Comparison of ENCODE assay signal across 19 mouse cellular contexts in genomic region chr2:116718637-116719036, GRCm38 (mm10).
DNase-seq lines count a peak whose midpoint lies in the region; ATAC-seq lines count a peak whose summit lies in the region.
"Had no signal": no experiment of that assay in that cellular context is flagged by ENCODE, and none has a peak within 500 bp of the region (broad histone marks: within the 10 kb centered on the region; RNA-seq: fewer than 3 reads in every experiment).

No protein-coding gene starts in this region.

- no peak overlapping the region for H3K4me3 ChIP-seq in kidney, embryonic 16.5 days (ENCODE audit: low read length)
- H3K4me3 ChIP-seq: gastrocnemius, adult 2 months; heart, embryonic 15.5 days; hindbrain, embryonic 12.5 days; limb, embryonic 15.5 days; neural tube, embryonic 12.5 days had no signal

- no peaks in the 10 kb centered on the region for H3K36me3 ChIP-seq in kidney, embryonic 16.5 days (ENCODE audit: insufficient read depth, low read length)
- H3K36me3 ChIP-seq: heart, embryonic 15.5 days; hindbrain, embryonic 12.5 days; limb, embryonic 15.5 days; neural tube, embryonic 12.5 days had no signal

- no peak for ATAC-seq in kidney, embryonic 16.5 days (ENCODE audit: low FRiP score, low TSS enrichment)
- ATAC-seq: inflammation-experienced regulatory T-cells, adult 6 months had no signal

- no peaks in the 10 kb centered on the region for H3K9me3 ChIP-seq in kidney, embryonic 16.5 days (ENCODE audit: low read length)
- H3K9me3 ChIP-seq: heart, embryonic 15.5 days; hindbrain, embryonic 12.5 days; limb, embryonic 15.5 days; neural tube, embryonic 12.5 days had no signal

- no peaks in the 10 kb centered on the region for H3K4me1 ChIP-seq in kidney, embryonic 16.5 days (ENCODE audit: insufficient read depth, low read length)
- H3K4me1 ChIP-seq: heart, embryonic 15.5 days; hindbrain, embryonic 12.5 days; limb, embryonic 15.5 days; neural tube, embryonic 12.5 days had no signal

- no peaks in the 10 kb centered on the region for H3K27me3 ChIP-seq in kidney, embryonic 16.5 days (ENCODE audit: insufficient read depth, low read length)
- H3K27me3 ChIP-seq: heart, embryonic 15.5 days; hindbrain, embryonic 12.5 days; limb, embryonic 15.5 days; neural tube, embryonic 12.5 days had no signal

- H3K4me2 ChIP-seq in kidney, embryonic 16.5 days (replicated peaks; ENCODE audit: low read depth, low read length) = no peak overlapping the region
- H3K4me2 ChIP-seq: heart, embryonic 15.5 days; hindbrain, embryonic 12.5 days; limb, embryonic 15.5 days; neural tube, embryonic 12.5 days had no signal

- peak; percentile 8 for DNase-seq in 3T3-L1 (ENCODE audit: low read depth, low spot score)
- peak; percentile 47 to 78 for DNase-seq in frontal cortex, adult 2 months (ENCODE audit: extremely low spot score in 1 of 2, low spot score in 1 of 2)
- DNase-seq in layer of hippocampus, adult 9-10 months (ENCODE audit: low spot score) = peak; percentile 3
- peak; percentile 35 to 91 for DNase-seq in left cerebral cortex, postnatal 25 days (ENCODE audit: low spot score in 2 of 2)
- no peak for DNase-seq in adrenal gland, adult 8-10 months
- DNase-seq in natural killer cell, adult 2 months (ENCODE audit: low spot score in 2 of 2) = no peak
- DNase-seq in lung, adult 18-20 months = no peak
- DNase-seq: B cell, adult 2 months; cerebellum, postnatal 10 days; gastrocnemius, adult 2 months; heart, adult 11 months; kidney, adult 8-10 months; thymus, postnatal 14 days had no signal

- intact Hi-C loops in left cerebral cortex, postnatal 25 days (cut with DNase I) = no loop called here

- 83% methylated on average over 5 of the region's 5 CpGs for WGBS in kidney, embryonic 16.5 days

- H3K9ac ChIP-seq in kidney, embryonic 16.5 days (replicated peaks; ENCODE audit: low read length) = no peak overlapping the region
- H3K9ac ChIP-seq: heart, embryonic 15.5 days; hindbrain, embryonic 12.5 days; limb, embryonic 15.5 days; neural tube, embryonic 12.5 days had no signal

- H3K27ac ChIP-seq in kidney, embryonic 16.5 days (ENCODE audit: low read length) = no peak overlapping the region
- H3K27ac ChIP-seq: gastrocnemius, adult 2 months; heart, embryonic 15.5 days; hindbrain, embryonic 12.5 days; limb, embryonic 15.5 days; neural tube, embryonic 12.5 days had no signal

Comparison
In these comparisons a context has a peak if more than half of its experiments do, and no peak if none do; other contexts are left out.
1. DNase-seq: peak in 3T3-L1 (single experiment), frontal cortex, adult 2 months (2 of 2), layer of hippocampus, adult 9-10 months (single experiment) and left cerebral cortex, postnatal 25 days (2 of 2); none in adrenal gland, adult 8-10 months (single experiment), natural killer cell, adult 2 months (0 of 2) and lung, adult 18-20 months (0 of 2).